Mouse (Mus musculus) heart, embryonic 10.5 days (tissue): ENCODE measurements around the gene Bcl10. TPM values are rescaled to one million over a fixed set of nuclear protein-coding genes. Genes with fewer than 3 reads are reported as not detected.
A peak's percentile ranks its signal among the peaks of the same experiment; 100 is the strongest.
"Not testable (repeated sequence)": the region's sequence is repeated elsewhere in the genome, so short reads cannot be mapped to it uniquely, and the experiment has no call there.

Experiments
- DNase-seq: peaks from one replicate; pipeline ENCODE4 v3.0.0-alpha.2; 2017; ENCODE audit warnings: low spot score
- H3K27ac ChIP-seq: fragments of 300-500 bp; sonication (generic); 2 replicates; pipeline ENCODE4 v1.5.1; 2016; ENCODE audit warnings: mild to moderate bottlenecking
- H3K27me3 ChIP-seq: fragments of 300-500 bp; sonication (generic); 2 replicates; pipeline ENCODE4 v1.6.1; 2016; ENCODE audit warnings: mild to moderate bottlenecking; ENCODE audit not compliant: poor library complexity, insufficient read depth, severe bottlenecking
- H3K36me3 ChIP-seq: fragments of 300-500 bp; sonication (generic); 2 replicates; pipeline ENCODE4 v1.6.1; 2016; ENCODE audit warnings: mild to moderate bottlenecking, moderate library complexity
- H3K4me1 ChIP-seq: fragments of 300-500 bp; sonication (generic); 2 replicates; pipeline ENCODE4 v1.6.1; 2016; ENCODE audit warnings: mild to moderate bottlenecking
- H3K4me3 ChIP-seq: fragments of 300-500 bp; sonication (generic); 2 replicates; pipeline ENCODE4 v1.5.1; 2016; ENCODE audit warnings: mild to moderate bottlenecking, moderate library complexity
- H3K9me3 ChIP-seq: fragments of 300-500 bp; sonication (generic); 2 replicates; pipeline ENCODE4 v1.6.1; 2016; ENCODE audit warnings: mild to moderate bottlenecking, moderate library complexity
- WGBS: fragments of 180-500 bp; shearing (Covaris S2); methylation state at CpG from one replicate; pipeline ENCODE4 v1.1.7; 2016; 5-methylcytosine and 5-hydroxymethylcytosine counted together
- polyA plus RNA-seq: library from polyadenylated mRNA; unstranded; fragments of >200 nt; fragmentation: Nextera tagmentation; extraction: Ambion mirVana; gene quantifications from 2 replicates; pipeline ENCODE4 v1.2.1, GENCODE M21; 2016

The Bcl10 gene
- polyA plus RNA-seq, 1 experiment from 2014 or later: 39.1 TPM

GRCm38 (mm10) chr3:145964473-145964872 lies 41.9 kb downstream of the Bcl10 start:
- WGBS: 2% methylated on average over 10 of the region's 10 CpGs

GRCm38 (mm10) chr3:145965583-145965982 lies 43.0 kb downstream of the Bcl10 start:
- H3K4me3 ChIP-seq, H3K27me3 ChIP-seq, H3K9me3 ChIP-seq, DNase-seq, H3K36me3 ChIP-seq: not testable (repeated sequence)
- WGBS: 75% methylated on average over 3 of the region's 3 CpGs
- peaks cover 41% of the 10 kb centered on the region for H3K4me1 ChIP-seq
- H3K27ac ChIP-seq: peak overlapping the region; percentile 91; the same call in 1 of the 2 replicates

More at GRCm38 (mm10) chr3:145964473-145964872, 41.9 kb downstream of the Bcl10 start:
- Histone ChIP-seq H3K27ac (peak overlapping the region; percentile 91), H3K4me3 (peak overlapping the region; percentile 43), H3K27me3 (peaks cover 6% of the 10 kb centered on the region; the same call in 1 of the 2 replicates), H3K4me1 (peaks cover 41% of the 10 kb centered on the region), H3K36me3 (no peaks in the 10 kb centered on the region), H3K9me3 (no peaks in the 10 kb centered on the region)
- DNase-seq: peak; percentile 94

GRCm38 (mm10) chr3:145966806-145967205 lies 44.2 kb downstream of the Bcl10 start:
- H3K4me1 ChIP-seq: peaks cover 41% of the 10 kb centered on the region
- 49% methylated on average over 5 of the region's 5 CpGs for WGBS
- H3K4me3 ChIP-seq: no peak overlapping the region
- peak overlapping the region; percentile 70; the same call in 1 of the 2 replicates for H3K27ac ChIP-seq
- H3K9me3 ChIP-seq: no peaks in the 10 kb centered on the region
- DNase-seq: no peak
- no peaks in the 10 kb centered on the region for H3K36me3 ChIP-seq
- H3K27me3 ChIP-seq: peaks cover 6% of the 10 kb centered on the region; the same call in 1 of the 2 replicates

- no peak for DNase-seq
- Histone ChIP-seq H3K36me3 (0 out of 2 replicates have a peak, but pooled peaks cover 1% of the 10 kb centered on the region), H3K27ac (peak overlapping the region; percentile 73), H3K27me3 (no peaks in the 10 kb centered on the region), H3K4me3 (no peak overlapping the region), H3K4me1 (peaks cover 20% of the 10 kb centered on the region), H3K9me3 (peaks cover 2% of the 10 kb centered on the region; the same call in 1 of the 2 replicates)
- WGBS: 38% methylated on average over 14 of the region's 14 CpGs
Observed at GRCm38 (mm10) chr3:145969031-145969501, 46.5 kb downstream of the Bcl10 start.

- WGBS: 84% methylated on average over 10 of the region's 10 CpGs
- H3K4me3 ChIP-seq: no peak overlapping the region
- peaks cover 9% of the 10 kb centered on the region; the same call in 1 of the 2 replicates for H3K4me1 ChIP-seq
- H3K36me3 ChIP-seq: 0 out of 2 replicates have a peak, but pooled peaks cover 6% of the 10 kb centered on the region
- no peak overlapping the region for H3K27ac ChIP-seq
- DNase-seq: no peak
- H3K27me3 ChIP-seq: no peaks in the 10 kb centered on the region
- peaks cover 9% of the 10 kb centered on the region for H3K9me3 ChIP-seq
Observed at GRCm38 (mm10) chr3:145971501-145971900, 48.9 kb downstream of the Bcl10 start.

GRCm38 (mm10) chr3:145974986-145975385 lies 52.4 kb downstream of the Bcl10 start:
- Histone ChIP-seq H3K27me3 (no peaks in the 10 kb centered on the region), H3K36me3 (0 out of 2 replicates have a peak, but pooled peaks cover 6% of the 10 kb centered on the region), H3K27ac (no peak overlapping the region), H3K9me3 (peaks cover 15% of the 10 kb centered on the region), H3K4me3 (no peak overlapping the region), H3K4me1 (no peaks in the 10 kb centered on the region; the same call in 1 of the 2 replicates)
- no peak for DNase-seq
- WGBS: 89% methylated on average over 7 of the region's 7 CpGs

Other genes starting within 250 kb of the Bcl10 start
- 55.0 and 56.3 TPM in 2 replicates for gene Ddah1, start 164.1 kb upstream of the Bcl10 start, polyA plus RNA-seq
- 43.3 and 55.7 TPM in 2 replicates for gene 2410004B18Rik, start 15.2 kb downstream of the Bcl10 start, polyA plus RNA-seq
- gene Syde2, start 65.1 kb downstream of the Bcl10 start, polyA plus RNA-seq: 3.1 and 3.4 TPM in 2 replicates
- gene Wdr63, start 185.3 kb downstream of the Bcl10 start, polyA plus RNA-seq: 0.38 and 0.48 TPM in 2 replicates
- 1.5 and 3.6 TPM in 2 replicates for gene Mcoln3, start 194.6 kb downstream of the Bcl10 start, polyA plus RNA-seq
- 0.18 and 0.44 TPM in 2 replicates for gene Mcoln2, start 227.0 kb downstream of the Bcl10 start, polyA plus RNA-seq